Mouse (Mus musculus) lung, embryonic 15.5 days (tissue): ENCODE measurements around the gene Dscam. TPM values are rescaled to one million over a fixed set of nuclear protein-coding genes. Genes with fewer than 3 reads are reported as not detected.

ENCODE experiments used
- ATAC-seq: fragments of 200-750 bp; cut with Nextera tagmentation; 2 replicates; pipeline ENCODE4 v1.8.0; 2017; ENCODE audit warnings: moderate number of reproducible peaks, borderline replicate concordance; ENCODE audit not compliant: low FRiP score, low TSS enrichment; ENCODE audit errors: extremely low read depth
- H3K27ac ChIP-seq: fragments of 300-500 bp; sonication (generic); 2 replicates; pipeline ENCODE4 v1.5.1; 2015; ENCODE audit warnings: moderate library complexity, mild to moderate bottlenecking, inconsistent platforms
- H3K27me3 ChIP-seq: fragments of 300-500 bp; sonication (generic); 2 replicates; pipeline ENCODE4 v1.6.1; 2015; ENCODE audit warnings: inconsistent platforms
- H3K36me3 ChIP-seq: fragments of 300-500 bp; sonication (generic); 2 replicates; pipeline ENCODE4 v1.6.1; 2015; ENCODE audit warnings: inconsistent platforms
- H3K4me1 ChIP-seq: fragments of 300-500 bp; sonication (generic); 2 replicates; pipeline ENCODE4 v1.6.1; 2015; ENCODE audit warnings: inconsistent platforms
- H3K4me2 ChIP-seq: fragments of 300-500 bp; sonication (generic); 2 replicates; pipeline ENCODE4 v1.6.1; 2015; ENCODE audit warnings: inconsistent platforms, mild to moderate bottlenecking, moderate library complexity
- H3K4me3 ChIP-seq: fragments of 300-500 bp; sonication (generic); 2 replicates; pipeline ENCODE4 v1.5.1; 2015; ENCODE audit warnings: mild to moderate bottlenecking, inconsistent platforms
- H3K9ac ChIP-seq: fragments of 300-500 bp; sonication (generic); 2 replicates; pipeline ENCODE4 v1.6.1; 2015; ENCODE audit warnings: inconsistent platforms
- H3K9me3 ChIP-seq: fragments of 300-500 bp; sonication (generic); 2 replicates; pipeline ENCODE4 v1.6.1; 2016; ENCODE audit warnings: inconsistent platforms
- WGBS: fragments of 180-500 bp; shearing (Covaris S2); methylation state at CpG from one replicate; pipeline ENCODE4 v1.1.7; 2015; 5-methylcytosine and 5-hydroxymethylcytosine counted together
- polyA plus RNA-seq: library from polyadenylated mRNA; unstranded; fragments of >200 nt; fragmentation: Nextera tagmentation; extraction: Ambion mirVana; gene quantifications from 2 replicates; pipeline ENCODE4 v1.2.1, GENCODE M21; 2015

Dscam gene
- polyA plus RNA-seq, 1 experiment from 2014 or later, result not detected

- H3K9me3 ChIP-seq, result no peaks in the 10 kb centered on the region
- no peak overlapping the region for H3K4me2 ChIP-seq
- no peaks in the 10 kb centered on the region for H3K27me3 ChIP-seq
- ATAC-seq, result no peak
- H3K4me3 ChIP-seq, result no peak overlapping the region
- 83% methylated on average over 4 of the region's 4 CpGs for WGBS
- no peak overlapping the region for H3K27ac ChIP-seq
- H3K9ac ChIP-seq, result no peak overlapping the region
- no peaks in the 10 kb centered on the region for H3K4me1 ChIP-seq
- no peaks in the 10 kb centered on the region for H3K36me3 ChIP-seq
Observed at GRCm38 (mm10) chr16:96971768-96972167, 198.8 kb downstream of the Dscam start.

- Histone ChIP-seq H3K9ac (no peak overlapping the region), H3K4me2 (no peak overlapping the region), H3K27ac (no peak overlapping the region), H3K4me1 (no peaks in the 10 kb centered on the region), H3K4me3 (no peak overlapping the region), H3K9me3 (no peaks in the 10 kb centered on the region), H3K36me3 (no peaks in the 10 kb centered on the region), H3K27me3 (no peaks in the 10 kb centered on the region)
- ATAC-seq, result no peak
- WGBS, result 70% methylated on average over 2 of the region's 2 CpGs
Observed at GRCm38 (mm10) chr16:96970412-96970811, 200.1 kb downstream of the Dscam start.

DNA sequence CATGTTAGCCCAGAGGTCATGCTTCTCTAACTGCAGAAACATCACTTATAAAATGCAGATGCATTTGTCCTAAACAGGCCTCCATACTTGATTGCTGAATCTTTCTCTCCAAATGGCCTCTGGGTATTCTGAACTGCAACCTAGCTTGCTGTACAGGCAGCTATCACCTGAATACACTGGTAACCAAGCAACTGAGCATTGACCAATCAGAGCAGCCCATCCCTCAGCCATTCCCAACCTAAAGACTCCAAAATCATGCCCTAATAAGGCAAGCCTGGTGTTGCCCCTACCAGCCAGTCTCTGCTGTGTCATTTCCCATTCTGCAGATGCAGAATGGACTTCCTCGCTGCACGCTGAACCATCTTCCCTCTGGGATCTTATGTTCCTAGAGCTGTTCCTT lies 200.9 kb downstream of the Dscam start:
- H3K36me3 ChIP-seq, result no peaks in the 10 kb centered on the region
- H3K4me1 ChIP-seq, result no peaks in the 10 kb centered on the region
- no peak overlapping the region for H3K4me2 ChIP-seq
- no peaks in the 10 kb centered on the region for H3K27me3 ChIP-seq
- no peaks in the 10 kb centered on the region for H3K9me3 ChIP-seq
- no peak overlapping the region for H3K27ac ChIP-seq
- no peak overlapping the region for H3K9ac ChIP-seq
- no peak overlapping the region for H3K4me3 ChIP-seq
- ATAC-seq, result 0 out of 2 replicates have a peak, but pooled peaks have one; percentile 19
- WGBS, result 75% methylated on average over 2 of the region's 2 CpGs

DNA sequence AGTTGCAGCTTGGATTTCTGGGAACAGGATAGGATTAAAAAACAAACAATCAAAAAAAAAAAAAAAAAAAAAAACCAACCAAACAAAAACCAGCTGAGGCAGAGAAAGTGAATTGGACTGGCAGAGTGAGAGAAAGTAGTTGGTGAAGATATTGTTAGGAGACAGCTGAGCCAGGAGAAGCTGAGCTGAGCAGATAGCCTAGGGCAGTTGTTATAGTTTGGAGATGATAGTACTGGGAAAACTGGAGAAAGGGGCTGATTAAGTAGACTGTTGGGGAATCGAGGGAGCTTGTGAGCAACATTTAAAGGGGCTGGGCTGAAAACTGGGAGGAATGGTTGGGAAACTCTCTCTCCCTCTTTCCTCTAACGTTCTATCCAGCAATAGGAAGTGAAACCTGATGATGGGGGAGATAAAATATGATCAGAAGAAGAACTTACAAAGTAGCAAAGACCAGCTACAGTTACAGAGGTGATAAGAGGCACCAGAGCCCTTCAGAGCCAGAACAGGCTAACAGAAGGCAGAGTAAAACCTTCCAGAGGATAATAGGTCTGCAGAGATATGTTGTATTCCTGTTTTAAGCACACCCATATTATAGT lies 201.6 kb downstream of the Dscam start:
- no peaks in the 10 kb centered on the region for H3K9me3 ChIP-seq
- H3K4me2 ChIP-seq, result no peak overlapping the region
- H3K4me3 ChIP-seq, result no peak overlapping the region
- no peaks in the 10 kb centered on the region for H3K36me3 ChIP-seq
- no peak overlapping the region for H3K9ac ChIP-seq
- H3K27me3 ChIP-seq, result no peaks in the 10 kb centered on the region
- H3K27ac ChIP-seq, result no peak overlapping the region
- no peak for ATAC-seq
- 30% methylated on average over 2 of the region's 2 CpGs for WGBS
- H3K4me1 ChIP-seq, result no peaks in the 10 kb centered on the region

DNA sequence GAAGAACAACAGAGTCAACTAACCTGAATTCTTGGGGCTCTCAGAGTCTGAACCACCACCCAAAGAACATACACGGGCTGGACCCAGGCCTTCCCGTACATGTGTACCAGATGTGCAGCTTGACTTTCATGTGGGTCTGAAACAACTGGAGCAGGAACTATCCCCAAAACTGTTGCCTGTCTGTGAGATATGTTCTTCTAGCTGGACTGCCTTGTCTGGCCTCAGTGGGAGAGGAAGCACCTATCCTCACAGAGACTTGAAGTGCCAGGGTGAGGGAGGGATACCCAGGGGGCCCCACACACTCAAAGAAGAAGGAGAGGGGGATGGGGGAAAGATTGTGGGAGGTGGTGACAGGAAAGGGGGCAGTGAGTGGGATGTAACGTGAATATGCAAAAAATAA lies 210.9 kb downstream of the Dscam start:
- Histone ChIP-seq H3K27me3 (no peaks in the 10 kb centered on the region), H3K27ac (no peak overlapping the region)
- WGBS, result 75% methylated on average over 3 of the region's 3 CpGs

GRCm38 (mm10) chr16:96945468-96946302 lies 224.9 kb downstream of the Dscam start:
- Histone ChIP-seq H3K36me3 (no peaks in the 10 kb centered on the region), H3K4me2 (no peak overlapping the region), H3K4me3 (no peak overlapping the region), H3K9ac (no peak overlapping the region), H3K27ac (no peak overlapping the region), H3K9me3 (no peaks in the 10 kb centered on the region), H3K4me1 (no peaks in the 10 kb centered on the region), H3K27me3 (no peaks in the 10 kb centered on the region)
- WGBS, result 51% methylated on average over 11 of the region's 11 CpGs
- ATAC-seq, result no peak

More for the DNA sequence above, 210.9 kb downstream of the Dscam start:
- no peak overlapping the region for H3K4me3 ChIP-seq
- no peak overlapping the region for H3K4me2 ChIP-seq
- H3K9me3 ChIP-seq, result no peaks in the 10 kb centered on the region
- no peaks in the 10 kb centered on the region for H3K4me1 ChIP-seq
- no peak overlapping the region for H3K9ac ChIP-seq
- H3K36me3 ChIP-seq, result no peaks in the 10 kb centered on the region
- ATAC-seq, result no peak

DNA sequence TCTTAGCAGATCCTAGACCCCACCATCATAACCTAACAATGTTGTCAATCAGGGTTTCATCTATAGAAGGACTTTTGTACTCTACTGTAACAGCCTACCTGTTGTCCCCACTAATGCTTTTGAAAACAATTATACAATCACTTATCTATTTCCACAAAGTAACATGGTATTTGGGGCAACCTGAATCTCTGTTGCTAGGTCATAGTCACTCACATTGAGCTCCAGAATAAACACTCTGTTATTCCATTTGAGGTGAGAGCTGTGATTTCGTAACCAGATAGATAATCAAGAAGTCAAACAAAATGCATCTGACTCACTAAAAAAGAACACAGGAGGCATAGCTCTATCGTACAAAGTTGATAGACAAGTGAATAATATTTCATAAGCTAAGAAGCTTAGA lies 226.9 kb downstream of the Dscam start:
- WGBS, result 85% methylated on average over 2 of the region's 2 CpGs
- H3K27me3 ChIP-seq, result no peaks in the 10 kb centered on the region
- no peak overlapping the region for H3K9ac ChIP-seq
- no peaks in the 10 kb centered on the region for H3K9me3 ChIP-seq
- no peak for ATAC-seq
- H3K4me3 ChIP-seq, result no peak overlapping the region
- no peaks in the 10 kb centered on the region for H3K36me3 ChIP-seq
- no peak overlapping the region for H3K4me2 ChIP-seq
- no peaks in the 10 kb centered on the region for H3K4me1 ChIP-seq
- no peak overlapping the region for H3K27ac ChIP-seq

GRCm38 (mm10) chr16:96934795-96935194 lies 235.8 kb downstream of the Dscam start:
- Histone ChIP-seq H3K36me3 (no peaks in the 10 kb centered on the region), H3K27me3 (no peaks in the 10 kb centered on the region), H3K4me2 (no peak overlapping the region), H3K4me1 (no peaks in the 10 kb centered on the region), H3K4me3 (no peak overlapping the region), H3K9ac (no peak overlapping the region), H3K27ac (no peak overlapping the region), H3K9me3 (no peaks in the 10 kb centered on the region)
- 76% methylated on average over 2 of the region's 2 CpGs for WGBS
- ATAC-seq, result no peak

DNA sequence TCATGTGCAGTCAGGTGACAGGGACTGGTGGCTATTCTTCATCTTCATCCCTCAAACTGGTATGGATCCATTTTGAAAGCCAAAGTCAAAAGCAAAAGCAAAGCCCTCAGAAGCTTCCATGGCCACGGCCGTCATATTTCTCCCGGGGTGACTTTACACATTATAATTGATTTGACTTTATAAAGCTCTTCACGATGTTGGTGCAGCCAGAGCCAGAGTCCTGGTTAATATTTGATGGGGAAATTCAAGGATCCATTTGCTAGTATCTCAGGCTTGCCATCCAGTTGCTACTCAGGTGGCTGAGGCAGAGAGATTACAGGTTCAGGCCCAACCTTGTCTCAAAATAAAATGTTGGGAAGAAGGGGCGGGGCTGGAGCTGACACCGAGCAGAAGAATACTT lies 238.3 kb downstream of the Dscam start:
- 90% methylated on average over 6 of the region's 6 CpGs for WGBS
- Histone ChIP-seq H3K4me3 (no peak overlapping the region), H3K4me2 (no peak overlapping the region), H3K4me1 (no peaks in the 10 kb centered on the region), H3K27me3 (no peaks in the 10 kb centered on the region), H3K9me3 (no peaks in the 10 kb centered on the region), H3K36me3 (no peaks in the 10 kb centered on the region), H3K9ac (no peak overlapping the region), H3K27ac (no peak overlapping the region)
- no peak for ATAC-seq

DNA sequence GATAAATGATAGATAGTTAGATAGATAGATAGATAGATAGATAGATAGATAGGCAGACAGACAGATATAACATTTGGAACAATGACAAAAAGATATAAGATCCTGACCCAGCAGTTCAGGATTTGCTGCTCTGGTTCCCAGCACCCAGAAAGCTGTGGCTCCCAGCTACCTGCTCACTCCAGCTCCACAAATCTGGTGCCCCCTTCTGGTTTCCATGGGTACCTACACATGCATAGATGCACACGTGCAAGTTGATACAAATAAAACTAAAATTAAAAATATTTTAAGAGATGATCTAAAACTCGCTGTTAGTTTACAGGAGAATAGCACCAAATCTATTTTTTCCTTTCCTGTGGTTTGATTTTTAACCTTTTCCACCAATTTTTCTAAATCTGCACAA lies 238.8 kb downstream of the Dscam start:
- Histone ChIP-seq H3K27ac (no peak overlapping the region), H3K4me2 (no peak overlapping the region), H3K4me1 (no peaks in the 10 kb centered on the region), H3K9ac (no peak overlapping the region), H3K36me3 (no peaks in the 10 kb centered on the region), H3K4me3 (no peak overlapping the region), H3K9me3 (no peaks in the 10 kb centered on the region), H3K27me3 (no peaks in the 10 kb centered on the region)
- no peak for ATAC-seq
- 74% methylated on average over 2 of the region's 2 CpGs for WGBS

- Histone ChIP-seq H3K9ac (no peak overlapping the region), H3K27ac (no peak overlapping the region), H3K4me3 (no peak overlapping the region), H3K9me3 (no peaks in the 10 kb centered on the region), H3K4me2 (no peak overlapping the region), H3K36me3 (no peaks in the 10 kb centered on the region), H3K27me3 (no peaks in the 10 kb centered on the region), H3K4me1 (no peaks in the 10 kb centered on the region)
- WGBS, result 72% methylated on average over 1 of the region's 1 CpGs
- no peak for ATAC-seq
Observed at GRCm38 (mm10) chr16:96928011-96928410, 242.5 kb downstream of the Dscam start.

DNA sequence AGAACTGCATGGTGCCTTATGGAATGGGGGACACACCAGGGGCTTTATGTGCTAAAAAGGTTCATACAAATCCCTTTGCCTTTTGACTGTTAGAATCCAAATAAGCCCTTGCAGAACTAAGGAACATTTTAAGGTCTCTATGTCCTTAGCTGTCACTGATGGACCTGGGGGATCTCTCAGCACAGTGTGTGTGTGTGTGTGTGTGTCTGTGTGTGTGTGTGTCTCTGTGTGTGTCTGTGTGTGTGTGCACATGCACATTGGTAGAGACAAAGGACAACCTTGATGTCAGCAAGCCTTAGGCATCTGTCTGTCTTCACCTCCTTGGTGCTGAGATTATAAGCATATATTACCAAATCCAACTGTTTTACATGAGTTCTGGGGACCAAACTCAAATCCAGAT lies 243.1 kb downstream of the Dscam start:
- no peaks in the 10 kb centered on the region for H3K4me1 ChIP-seq
- H3K36me3 ChIP-seq, result no peaks in the 10 kb centered on the region
- H3K27ac ChIP-seq, result no peak overlapping the region
- ATAC-seq, result no peak
- H3K9ac ChIP-seq, result no peak overlapping the region
- no peak overlapping the region for H3K4me2 ChIP-seq
- no peak overlapping the region for H3K4me3 ChIP-seq
- no peaks in the 10 kb centered on the region for H3K9me3 ChIP-seq
- H3K27me3 ChIP-seq, result no peaks in the 10 kb centered on the region
